Mouse (Mus musculus) liver, embryonic 15.5 days (tissue): ENCODE data around the gene Rnf144b. TPM values are rescaled to one million over a fixed set of nuclear protein-coding genes. Genes with fewer than 3 reads are reported as not detected.

Experiments used
- ATAC-seq: fragments of 200-750 bp; cut with Nextera tagmentation; 2 replicates; pipeline ENCODE4 v1.8.0; 2017; ENCODE audit warnings: moderate number of reproducible peaks, mild to moderate bottlenecking, moderate library complexity; ENCODE audit not compliant: insufficient read depth
- H3K27ac ChIP-seq: fragments of 300-500 bp; sonication (generic); replicated peaks from 2 replicates; pipeline ENCODE4 v1.5.1; 2015; ENCODE audit warnings: mild to moderate bottlenecking, inconsistent platforms
- H3K27me3 ChIP-seq: fragments of 300-500 bp; sonication (generic); 2 replicates; pipeline ENCODE4 v1.6.1; 2015; ENCODE audit warnings: mild to moderate bottlenecking, inconsistent platforms
- H3K36me3 ChIP-seq: fragments of 300-500 bp; sonication (generic); replicated peaks from 2 replicates; pipeline ENCODE4 v1.6.1; 2015; ENCODE audit warnings: moderate library complexity, mild to moderate bottlenecking, inconsistent platforms
- H3K4me1 ChIP-seq: fragments of 300-500 bp; sonication (generic); replicated peaks from 2 replicates; pipeline ENCODE4 v1.6.1; 2015; ENCODE audit warnings: inconsistent platforms
- H3K4me2 ChIP-seq: fragments of 300-500 bp; sonication (generic); 2 replicates; pipeline ENCODE4 v1.6.1; 2015; ENCODE audit warnings: moderate library complexity, mild to moderate bottlenecking, inconsistent platforms
- H3K4me3 ChIP-seq: fragments of 300-500 bp; sonication (generic); replicated peaks from 2 replicates; pipeline ENCODE4 v1.5.1; 2015; ENCODE audit warnings: mild to moderate bottlenecking, inconsistent platforms
- H3K9ac ChIP-seq: fragments of 300-500 bp; sonication (generic); 2 replicates; pipeline ENCODE4 v1.6.1; 2015; ENCODE audit warnings: moderate library complexity, mild to moderate bottlenecking, inconsistent platforms
- H3K9me3 ChIP-seq: fragments of 300-500 bp; sonication (generic); replicated peaks from 2 replicates; pipeline ENCODE4 v1.6.1; 2016; ENCODE audit warnings: inconsistent platforms
- WGBS: fragments of 180-500 bp; shearing (Covaris S2); methylation state at CpG from one replicate; pipeline ENCODE4 v1.1.7; 2015; ENCODE audit warnings: mixed read lengths; ENCODE audit not compliant: insufficient replicate concordance; 5-methylcytosine and 5-hydroxymethylcytosine counted together
- polyA plus RNA-seq: library from polyadenylated mRNA; unstranded; fragments of >200 nt; fragmentation: Nextera tagmentation; extraction: Ambion mirVana; gene quantifications from 2 replicates; pipeline ENCODE4 v1.2.1, GENCODE M21; 2015

Gene Rnf144b
- polyA plus RNA-seq, 1 experiment from 2014 or later, result 1.8 TPM

DNA sequence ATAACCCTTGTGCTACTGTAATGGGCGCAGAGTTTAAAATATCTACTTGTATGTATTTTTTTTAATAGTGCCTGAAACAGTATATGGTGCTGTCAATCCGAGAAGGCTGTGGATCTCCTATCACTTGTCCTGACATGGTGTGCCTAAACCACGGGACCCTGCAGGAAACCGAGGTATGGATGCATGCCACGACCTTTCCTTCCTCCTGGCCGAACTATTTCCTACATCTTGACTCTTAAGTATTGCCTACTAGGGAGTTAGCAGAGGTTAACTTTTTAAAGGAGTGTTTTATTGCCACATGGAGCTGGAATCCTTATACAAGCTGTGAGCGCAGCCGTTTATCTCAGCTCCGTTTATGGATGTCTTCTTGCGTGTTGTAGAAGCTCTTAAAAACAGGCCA is 98.0 kb downstream of the Rnf144b start:
- Histone ChIP-seq H3K36me3 (0 out of 2 replicates have a peak, but pooled peaks cover 7% of the 10 kb centered on the region), H3K27ac (no peak overlapping the region), H3K4me1 (peaks cover 8% of the 10 kb centered on the region), H3K27me3 (no peaks in the 10 kb centered on the region), H3K4me2 (no peak overlapping the region), H3K9me3 (no peaks in the 10 kb centered on the region), H3K4me3 (no peak overlapping the region), H3K9ac (no peak overlapping the region)
- WGBS, result 48% methylated on average over 10 of the region's 10 CpGs
- no peak for ATAC-seq

DNA sequence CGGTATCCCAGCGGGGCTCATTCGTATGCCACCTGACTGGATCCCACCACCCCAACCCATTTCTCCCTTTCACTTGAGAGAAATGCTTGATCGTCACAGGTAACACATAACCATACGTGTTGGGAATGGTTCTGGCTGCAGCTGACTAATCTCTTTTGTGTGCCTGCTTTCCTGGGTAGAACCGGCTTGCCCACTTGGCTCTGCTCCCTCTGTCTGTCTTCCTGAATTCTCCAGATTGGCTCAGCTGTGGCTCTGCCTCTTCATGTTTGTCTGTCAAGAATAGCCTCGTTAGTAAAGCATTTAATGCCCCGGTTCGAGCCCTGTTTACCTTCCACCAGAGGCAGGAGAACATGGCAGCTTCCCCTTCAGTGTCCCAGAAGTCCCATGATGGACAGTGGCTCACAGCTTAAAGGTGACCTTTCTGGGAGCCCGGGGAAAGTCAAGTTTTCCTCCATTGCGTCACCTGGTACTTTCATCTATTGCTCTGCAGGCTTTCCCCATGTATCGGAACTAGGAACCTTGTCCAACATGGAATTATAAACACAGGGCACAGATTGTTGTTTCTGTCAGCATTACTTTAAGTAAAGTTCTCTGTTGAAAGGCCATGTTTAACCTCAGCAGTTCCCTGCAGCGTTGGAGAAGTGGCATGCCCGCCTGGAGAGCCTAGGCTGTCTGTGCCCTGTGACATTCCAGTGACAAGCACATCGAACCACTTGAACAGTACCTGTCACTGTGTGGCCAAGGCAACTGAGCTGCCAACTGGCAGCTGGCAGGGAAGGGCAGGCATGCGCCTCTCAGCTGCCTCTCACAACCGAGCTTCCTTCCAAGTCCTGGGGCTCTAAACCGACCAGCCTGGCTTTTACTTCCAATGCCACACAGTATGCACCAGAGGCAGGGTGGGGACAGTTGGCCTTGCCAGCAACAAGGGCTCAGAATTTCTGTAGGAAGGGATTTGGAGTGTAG is 101.4 kb downstream of the Rnf144b start:
- Histone ChIP-seq H3K36me3 (0 out of 2 replicates have a peak, but pooled peaks cover 3% of the 10 kb centered on the region), H3K4me3 (no peak overlapping the region), H3K27me3 (no peaks in the 10 kb centered on the region), H3K9ac (no peak overlapping the region), H3K4me2 (no peak overlapping the region), H3K4me1 (peaks cover 8% of the 10 kb centered on the region), H3K9me3 (no peaks in the 10 kb centered on the region), H3K27ac (no peak overlapping the region)
- WGBS, result 62% methylated on average over 18 of the region's 18 CpGs
- no peak for ATAC-seq

DNA sequence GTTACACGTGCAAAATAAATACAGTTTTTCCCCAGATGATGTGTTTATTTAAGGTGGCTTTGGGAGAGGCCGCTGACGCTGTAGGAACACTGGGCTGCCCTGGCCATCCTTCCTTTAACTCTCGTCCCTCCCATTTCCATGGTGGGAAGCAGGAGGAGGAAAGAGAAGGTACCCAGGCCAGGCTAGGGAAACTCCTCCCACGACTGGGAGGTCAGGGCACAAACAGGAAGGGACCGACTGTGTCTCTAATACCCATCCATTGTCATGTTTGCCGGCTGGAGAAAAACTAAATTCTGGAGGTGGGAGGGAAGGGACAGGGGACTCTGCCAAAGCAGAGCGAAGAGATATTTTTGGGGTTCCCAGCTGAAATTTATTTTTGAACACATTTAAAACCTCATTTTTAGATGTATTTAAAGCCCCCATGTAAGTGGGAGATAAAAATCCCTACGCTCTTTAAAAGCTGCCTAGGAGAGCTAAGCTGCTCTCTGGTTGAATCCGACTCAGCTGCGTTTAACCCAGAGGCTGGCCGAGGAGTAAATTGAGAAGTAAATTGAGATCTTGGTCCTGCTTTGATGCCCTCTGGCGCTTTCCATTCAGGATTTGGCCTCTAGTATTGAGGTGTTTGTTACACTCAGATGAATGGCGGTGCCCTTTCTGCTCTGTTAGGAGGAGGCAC is 102.3 kb downstream of the Rnf144b start:
- Histone ChIP-seq H3K27me3 (no peaks in the 10 kb centered on the region), H3K36me3 (peaks cover 8% of the 10 kb centered on the region; the same call in 1 of the 2 replicates), H3K27ac (no peak overlapping the region), H3K4me3 (no peak overlapping the region), H3K9ac (no peak overlapping the region), H3K4me1 (peaks cover 8% of the 10 kb centered on the region), H3K4me2 (no peak overlapping the region), H3K9me3 (no peaks in the 10 kb centered on the region)
- WGBS, result 46% methylated on average over 14 of the region's 14 CpGs
- ATAC-seq, result no peak

GRCm38 (mm10) chr13:47225324-47225697 is 102.9 kb downstream of the Rnf144b start:
- Histone ChIP-seq H3K4me3 (no peak overlapping the region), H3K9ac (no peak overlapping the region), H3K27me3 (no peaks in the 10 kb centered on the region), H3K9me3 (no peaks in the 10 kb centered on the region), H3K4me2 (no peak overlapping the region), H3K36me3 (peaks cover 8% of the 10 kb centered on the region; the same call in 1 of the 2 replicates), H3K27ac (no peak overlapping the region), H3K4me1 (peaks cover 8% of the 10 kb centered on the region)
- WGBS, result 63% methylated on average over 3 of the region's 3 CpGs
- ATAC-seq, result no peak

GRCm38 (mm10) chr13:47225802-47226201 is 103.3 kb downstream of the Rnf144b start:
- H3K36me3 ChIP-seq, result peaks cover 8% of the 10 kb centered on the region; the same call in 1 of the 2 replicates
- H3K4me3 ChIP-seq, result no peak overlapping the region
- ATAC-seq, result no peak
- peaks cover 8% of the 10 kb centered on the region for H3K4me1 ChIP-seq
- 23% methylated on average over 9 of the region's 9 CpGs for WGBS
- no peaks in the 10 kb centered on the region for H3K9me3 ChIP-seq
- H3K9ac ChIP-seq, result no peak overlapping the region
- no peaks in the 10 kb centered on the region for H3K27me3 ChIP-seq
- H3K27ac ChIP-seq, result no peak overlapping the region
- H3K4me2 ChIP-seq, result no peak overlapping the region

DNA sequence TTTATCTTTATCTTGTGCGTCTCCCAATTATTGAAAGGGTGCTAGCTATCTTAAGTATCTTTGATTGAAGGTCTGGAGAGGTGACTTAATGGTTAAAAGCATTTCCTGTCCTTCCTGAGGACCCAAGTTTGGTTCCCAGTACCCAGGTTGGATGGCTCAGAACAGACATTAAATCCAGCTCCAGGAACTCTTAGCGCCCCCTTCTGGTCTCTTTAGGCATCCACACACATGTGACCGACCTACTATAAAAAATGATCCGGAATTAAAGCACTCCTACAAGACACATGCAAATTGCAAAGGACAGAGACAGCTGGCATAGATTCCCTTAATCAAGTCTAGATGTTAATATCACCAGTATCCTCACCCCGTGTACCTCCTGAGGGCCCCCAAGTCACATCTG is 104.1 kb downstream of the Rnf144b start:
- ATAC-seq, result no peak
- no peak overlapping the region for H3K4me2 ChIP-seq
- no peaks in the 10 kb centered on the region for H3K27me3 ChIP-seq
- no peak overlapping the region for H3K27ac ChIP-seq
- no peaks in the 10 kb centered on the region for H3K9me3 ChIP-seq
- WGBS, result 66% methylated on average over 5 of the region's 5 CpGs
- H3K36me3 ChIP-seq, result peaks cover 5% of the 10 kb centered on the region; the same call in 1 of the 2 replicates
- H3K9ac ChIP-seq, result no peak overlapping the region
- peaks cover 8% of the 10 kb centered on the region for H3K4me1 ChIP-seq
- no peak overlapping the region for H3K4me3 ChIP-seq

- Histone ChIP-seq H3K9ac (no peak overlapping the region), H3K36me3 (peaks cover 5% of the 10 kb centered on the region; the same call in 1 of the 2 replicates), H3K27me3 (no peaks in the 10 kb centered on the region), H3K9me3 (no peaks in the 10 kb centered on the region), H3K4me3 (no peak overlapping the region), H3K4me2 (no peak overlapping the region), H3K27ac (no peak overlapping the region), H3K4me1 (peaks cover 8% of the 10 kb centered on the region)
- WGBS, result 72% methylated on average over 8 of the region's 8 CpGs
- no peak for ATAC-seq
Observed at GRCm38 (mm10) chr13:47228201-47228600, 105.7 kb downstream of the Rnf144b start.

DNA sequence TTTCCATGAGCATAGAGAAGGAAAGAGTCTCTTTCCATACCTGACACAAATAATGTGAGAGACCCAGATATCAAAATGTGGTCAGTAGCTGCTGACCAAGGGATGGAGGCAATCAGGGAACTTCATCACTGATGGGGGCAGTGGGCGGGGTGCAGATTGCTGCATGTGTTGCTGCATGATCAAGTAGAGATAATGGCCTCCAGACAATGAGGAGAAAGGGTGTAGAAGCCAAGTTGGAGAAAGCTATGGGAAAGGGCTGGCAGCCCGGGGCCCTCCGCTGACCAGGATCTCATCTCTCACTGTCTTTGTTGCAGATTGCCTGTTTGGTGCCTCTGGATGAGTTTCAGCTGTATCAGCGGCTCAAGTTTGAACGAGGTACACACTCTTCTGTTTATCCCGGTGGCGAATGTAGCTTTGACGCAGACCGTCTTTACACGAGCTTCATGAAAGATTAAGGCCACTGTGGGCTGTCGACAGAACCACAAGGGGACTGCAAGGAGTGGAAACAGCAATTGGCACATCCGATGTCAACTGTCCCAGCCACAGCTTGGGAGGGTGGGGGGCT is 106.3 kb downstream of the Rnf144b start:
- 70% methylated on average over 12 of the region's 12 CpGs for WGBS
- no peak overlapping the region for H3K27ac ChIP-seq

GRCm38 (mm10) chr13:47232163-47232562 is 109.7 kb downstream of the Rnf144b start:
- H3K4me1 ChIP-seq, result no peaks in the 10 kb centered on the region
- H3K27me3 ChIP-seq, result no peaks in the 10 kb centered on the region
- H3K9me3 ChIP-seq, result no peaks in the 10 kb centered on the region
- 60% methylated on average over 6 of the region's 6 CpGs for WGBS
- H3K4me3 ChIP-seq, result no peak overlapping the region
- peaks cover 5% of the 10 kb centered on the region; the same call in 1 of the 2 replicates for H3K36me3 ChIP-seq
- H3K9ac ChIP-seq, result no peak overlapping the region
- ATAC-seq, result no peak
- H3K27ac ChIP-seq, result no peak overlapping the region
- no peak overlapping the region for H3K4me2 ChIP-seq

More for the DNA sequence above, 106.3 kb downstream of the Rnf144b start:
- H3K9me3 ChIP-seq, result no peaks in the 10 kb centered on the region
- no peaks in the 10 kb centered on the region for H3K27me3 ChIP-seq
- ATAC-seq, result no peak
- H3K4me3 ChIP-seq, result no peak overlapping the region
- H3K4me2 ChIP-seq, result no peak overlapping the region
- H3K9ac ChIP-seq, result no peak overlapping the region
- peaks cover 8% of the 10 kb centered on the region for H3K4me1 ChIP-seq
- H3K36me3 ChIP-seq, result peaks cover 5% of the 10 kb centered on the region; the same call in 1 of the 2 replicates

DNA sequence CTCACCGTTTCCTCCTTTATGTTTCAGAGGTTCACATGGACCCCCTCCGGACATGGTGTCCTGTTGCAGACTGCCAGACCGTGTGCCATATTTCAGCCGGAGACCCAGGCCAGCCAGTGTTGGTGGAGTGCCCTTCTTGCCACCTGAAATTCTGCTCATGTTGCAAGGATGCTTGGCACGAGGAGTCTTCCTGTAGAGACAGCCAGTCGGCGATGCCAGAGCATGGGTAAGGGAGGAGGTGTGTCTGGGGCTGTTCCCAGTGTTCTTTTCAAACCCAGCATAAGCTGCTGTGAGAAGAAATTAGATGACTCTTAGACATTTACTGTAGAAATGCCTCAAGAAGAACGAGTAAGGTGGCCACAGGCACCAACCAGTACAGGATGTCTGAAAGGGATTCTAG is 114.9 kb downstream of the Rnf144b start:
- Histone ChIP-seq H3K4me3 (no peak overlapping the region), H3K4me2 (no peak overlapping the region), H3K9me3 (no peaks in the 10 kb centered on the region), H3K9ac (no peak overlapping the region), H3K36me3 (peaks cover 11% of the 10 kb centered on the region), H3K4me1 (no peaks in the 10 kb centered on the region), H3K27me3 (no peaks in the 10 kb centered on the region), H3K27ac (no peak overlapping the region)
- no peak for ATAC-seq
- 72% methylated on average over 8 of the region's 8 CpGs for WGBS

DNA sequence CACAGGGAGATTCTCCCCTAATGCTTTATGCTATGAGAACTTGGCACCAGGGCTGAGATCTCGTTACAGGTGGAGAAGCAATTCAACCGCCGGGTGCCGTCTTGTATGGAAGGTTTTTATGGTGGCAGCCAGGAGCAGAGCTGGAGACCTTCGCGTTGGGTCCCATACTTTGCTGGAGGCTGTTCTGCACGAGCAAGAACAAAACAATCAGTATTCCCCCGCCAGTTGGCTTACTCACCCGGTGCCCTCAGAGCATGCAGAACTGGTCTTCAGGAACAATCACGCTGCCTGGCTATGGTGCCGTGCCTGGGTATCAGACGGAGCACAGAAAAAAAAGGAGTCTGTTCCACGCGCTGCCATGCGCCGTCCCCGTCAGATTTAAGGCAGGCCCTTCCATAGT is 115.7 kb downstream of the Rnf144b start:
- Histone ChIP-seq H3K36me3 (peaks cover 19% of the 10 kb centered on the region), H3K4me1 (no peaks in the 10 kb centered on the region), H3K4me3 (no peak overlapping the region), H3K9ac (no peak overlapping the region), H3K4me2 (no peak overlapping the region), H3K27me3 (no peaks in the 10 kb centered on the region), H3K9me3 (no peaks in the 10 kb centered on the region), H3K27ac (no peak overlapping the region)
- no peak for ATAC-seq
- 75% methylated on average over 17 of the region's 17 CpGs for WGBS
